Mouse (Mus musculus) adrenal gland, postnatal 25 days (tissue): Measurements from ENCODE around the gene Ryr1. TPM values are rescaled to one million over a fixed set of nuclear protein-coding genes. Genes with fewer than 3 reads are reported as not detected.
"Not testable (repeated sequence)": the region's sequence is repeated elsewhere in the genome, so short reads cannot be mapped to it uniquely, and the experiment has no call there.

Source experiments
- DNase-seq: peaks from one replicate; pipeline ENCODE4 v3.0.0; 2021; ENCODE audit warnings: mixed read lengths
- total RNA-seq: library from RNA; stranded (reverse); gene quantifications from 2 replicates; pipeline ENCODE4 v1.2.3, GENCODE M21; 2021

The Ryr1 gene
- total RNA-seq, 1 experiment from 2014 or later = 0.18 TPM

DNA sequence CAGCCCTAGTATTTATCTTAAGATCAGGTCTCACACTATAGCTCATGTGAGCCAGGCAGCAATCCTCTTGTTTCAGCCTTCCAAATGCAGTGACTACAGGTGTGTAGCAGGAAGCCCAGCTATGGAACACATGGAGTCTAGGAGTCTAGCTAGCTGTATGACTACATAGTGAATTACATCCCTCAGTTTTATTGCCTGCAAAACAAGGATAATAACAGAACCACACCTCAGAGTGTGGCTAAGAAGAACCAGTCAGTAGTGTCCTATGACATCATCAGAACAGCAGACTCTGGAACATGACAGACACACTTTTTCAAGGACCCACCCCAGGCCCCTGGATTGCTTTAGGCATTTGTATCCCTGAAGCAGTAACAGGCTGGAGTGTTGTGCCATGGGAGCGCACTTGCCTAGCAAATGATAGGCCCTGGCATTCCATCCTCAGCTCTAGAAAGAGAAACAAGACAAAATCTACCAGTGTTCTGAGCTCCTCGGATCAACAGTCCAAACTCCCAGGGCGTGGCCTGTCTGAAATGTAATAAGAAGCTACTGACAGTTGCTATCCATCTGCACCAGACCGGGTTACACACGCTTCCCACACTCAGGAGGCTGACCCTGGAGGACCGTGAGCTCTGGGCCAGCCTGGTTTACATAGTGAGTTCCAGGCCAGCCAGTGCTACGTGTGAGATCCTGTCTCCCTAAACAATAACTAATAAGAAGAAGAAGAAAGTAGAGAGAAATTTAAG, 21.8 kb upstream of the Ryr1 start:
- no peak for DNase-seq

GRCm38 (mm10) chr7:29144006-29144405, 19.0 kb upstream of the Ryr1 start:
- no peak for DNase-seq

DNA sequence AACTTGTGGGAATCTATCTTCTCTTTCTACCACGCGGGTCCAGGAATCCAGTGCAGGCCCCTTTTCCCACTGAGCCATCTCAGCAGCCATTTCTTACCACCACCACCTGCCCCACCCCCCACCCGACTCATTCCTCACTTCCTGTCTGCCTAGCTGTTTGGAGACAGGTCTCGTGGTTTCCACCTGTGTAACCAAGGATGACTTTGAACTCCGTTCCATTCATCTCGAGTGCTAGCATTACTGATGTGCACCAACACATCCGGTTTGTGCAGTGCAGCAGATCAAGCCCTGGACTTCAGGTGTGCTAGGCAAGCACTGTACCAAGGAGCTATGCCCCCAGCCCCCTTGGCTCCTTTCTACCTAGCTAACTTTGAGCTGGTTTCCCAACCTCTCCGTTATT, 16.4 kb upstream of the Ryr1 start:
- DNase-seq = no peak

DNA sequence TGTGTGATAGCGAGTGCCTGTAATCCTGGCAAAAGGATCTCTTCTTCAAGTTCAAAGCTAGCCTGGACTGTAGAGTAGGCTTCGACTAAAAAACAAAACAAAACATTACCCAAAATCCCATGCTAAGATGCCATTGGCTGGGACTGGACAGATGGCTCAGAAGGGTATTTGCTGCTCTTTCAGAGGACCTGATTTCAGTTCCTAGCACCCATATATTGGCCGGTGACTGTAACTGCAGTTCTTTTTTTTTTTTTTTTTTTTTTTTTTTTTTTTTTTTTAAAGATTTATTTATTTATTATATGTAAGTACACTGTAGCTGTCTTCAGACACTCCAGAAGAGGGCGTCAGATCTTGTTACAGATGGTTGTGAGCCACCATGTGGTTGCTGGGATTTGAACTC, 14.3 kb upstream of the Ryr1 start:
- not testable (repeated sequence) for DNase-seq

GRCm38 (mm10) chr7:29137429-29137828, 12.4 kb upstream of the Ryr1 start:
- DNase-seq = peak; percentile 42

GRCm38 (mm10) chr7:29134693-29135386, 9.9 kb upstream of the Ryr1 start, which contains the start of gene Rasgrp4:
TSS of gene Rasgrp4 (plus strand) at chr7:29134851.
- no peak for DNase-seq

GRCm38 (mm10) chr7:29134230-29134629, 9.3 kb upstream of the Ryr1 start:
- no peak for DNase-seq

GRCm38 (mm10) chr7:29128725-29129124, 3.7 kb upstream of the Ryr1 start:
- no peak for DNase-seq

DNA sequence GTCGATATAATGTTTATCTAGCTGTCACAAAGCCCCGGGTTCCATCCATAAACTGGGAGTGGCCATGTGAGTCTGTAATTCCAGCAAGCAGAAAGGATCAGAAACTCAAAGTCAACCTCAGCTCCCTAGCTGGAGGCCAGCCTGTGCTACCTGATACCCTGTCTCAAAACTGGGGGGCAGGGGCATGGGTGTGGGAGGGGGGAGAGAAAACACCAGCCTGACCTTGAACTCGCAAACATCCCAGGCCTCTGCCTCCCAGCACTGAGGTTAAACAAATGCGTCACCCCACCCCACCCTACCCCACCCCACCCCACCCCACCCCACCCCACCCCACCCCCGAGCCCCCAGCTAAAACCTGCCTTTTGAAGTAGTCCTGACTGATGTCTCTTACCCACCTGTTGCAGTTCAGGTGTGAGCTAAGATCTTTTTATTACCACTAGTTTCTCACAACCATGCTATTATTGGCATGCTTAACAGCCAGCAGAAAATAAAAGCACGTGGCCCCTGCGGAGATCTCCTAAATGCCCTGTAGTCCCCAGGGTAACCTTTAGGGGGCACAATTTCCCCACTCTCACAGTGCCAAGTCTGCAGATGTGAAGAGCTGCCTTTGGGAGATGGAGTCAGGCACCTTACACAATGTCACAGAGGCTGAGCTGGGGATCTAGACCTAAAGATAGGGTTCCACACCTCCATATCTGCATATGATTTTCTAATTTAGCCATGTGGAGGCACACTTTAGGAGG, 1.4 kb upstream of the Ryr1 start:
- DNase-seq = peak; percentile 58

DNA sequence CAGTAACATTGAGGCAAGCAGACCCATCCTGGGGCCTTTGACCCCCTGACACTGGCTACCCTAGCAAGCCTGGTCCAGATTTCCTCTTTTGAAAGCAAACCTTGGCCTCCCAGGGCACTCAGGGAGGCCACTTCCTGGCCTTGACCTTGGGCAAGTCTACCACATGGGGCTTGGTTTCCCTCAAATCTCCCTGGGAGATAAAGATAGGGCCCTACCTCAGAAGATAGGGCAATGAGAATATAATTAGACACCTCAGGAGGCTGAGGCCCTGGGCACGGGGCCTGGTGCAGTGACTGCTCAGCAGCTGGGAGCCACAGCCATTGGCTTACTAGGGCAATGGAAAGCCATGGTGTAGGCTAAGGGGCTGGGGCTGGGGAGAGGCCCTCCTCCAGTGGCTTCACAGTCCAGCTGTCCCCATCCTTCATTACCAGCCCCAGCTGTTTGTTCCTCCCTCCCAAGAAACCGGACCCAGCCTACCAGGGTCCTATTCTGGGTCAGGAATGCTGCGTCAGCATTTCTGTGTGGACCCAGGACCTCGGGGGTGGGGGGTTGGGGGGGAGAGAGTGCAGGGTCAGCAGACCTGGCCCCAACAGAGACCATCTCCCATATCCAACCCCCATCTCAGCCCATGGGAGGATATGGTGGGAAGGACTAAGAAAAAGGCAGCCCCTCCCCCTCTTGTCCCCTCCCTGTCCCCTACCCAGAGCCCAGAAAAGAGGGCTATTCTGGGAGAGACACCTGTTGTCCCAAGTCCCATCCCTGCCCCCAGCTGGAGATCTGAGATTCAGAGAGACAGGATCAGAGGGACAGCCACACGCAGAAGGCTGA, 1.2 kb downstream of the Ryr1 start:
- no peak for DNase-seq

DNA sequence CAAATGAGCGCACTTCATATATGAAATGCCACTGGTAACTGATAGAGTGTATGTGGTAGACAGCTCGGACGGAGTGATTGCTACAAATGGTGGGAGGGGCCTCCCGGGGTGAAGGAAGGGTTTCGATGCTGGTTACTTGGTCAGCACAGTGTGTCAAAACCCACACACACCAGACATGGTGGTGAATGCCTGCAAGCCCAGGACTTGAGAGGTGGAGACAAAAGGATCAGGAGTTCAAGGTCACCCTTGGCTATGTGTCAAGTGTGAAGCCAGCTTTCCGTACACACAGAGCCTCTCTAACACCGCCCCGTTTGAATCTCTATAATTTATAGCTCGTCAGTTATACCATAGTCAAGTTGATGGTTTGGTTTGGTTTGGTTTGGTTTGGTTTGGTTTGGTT, 2.2 kb downstream of the Ryr1 start:
- no peak for DNase-seq

DNA sequence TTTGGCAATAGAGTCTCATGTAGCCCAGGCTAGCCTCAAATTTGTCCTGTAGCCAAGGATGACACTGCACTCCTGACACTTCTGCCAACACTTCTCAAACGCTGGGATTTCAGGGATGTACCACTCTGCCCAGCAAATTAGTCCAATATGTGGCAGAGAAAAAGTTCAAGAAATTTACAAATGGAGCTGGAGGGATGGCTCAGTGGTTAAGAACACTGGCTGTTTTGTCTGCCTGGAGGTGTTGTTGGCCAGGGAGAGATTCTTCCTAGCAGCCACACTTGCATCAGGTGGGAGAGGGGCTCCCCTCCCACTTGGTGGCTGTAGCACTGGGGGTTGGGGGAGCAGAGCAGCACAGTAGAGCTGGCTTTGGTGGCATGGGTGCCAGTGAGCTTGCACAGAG, 5.5 kb downstream of the Ryr1 start:
- DNase-seq = no peak

GRCm38 (mm10) chr7:29118142-29118851, 6.7 kb downstream of the Ryr1 start:
- DNase-seq = no peak

DNA sequence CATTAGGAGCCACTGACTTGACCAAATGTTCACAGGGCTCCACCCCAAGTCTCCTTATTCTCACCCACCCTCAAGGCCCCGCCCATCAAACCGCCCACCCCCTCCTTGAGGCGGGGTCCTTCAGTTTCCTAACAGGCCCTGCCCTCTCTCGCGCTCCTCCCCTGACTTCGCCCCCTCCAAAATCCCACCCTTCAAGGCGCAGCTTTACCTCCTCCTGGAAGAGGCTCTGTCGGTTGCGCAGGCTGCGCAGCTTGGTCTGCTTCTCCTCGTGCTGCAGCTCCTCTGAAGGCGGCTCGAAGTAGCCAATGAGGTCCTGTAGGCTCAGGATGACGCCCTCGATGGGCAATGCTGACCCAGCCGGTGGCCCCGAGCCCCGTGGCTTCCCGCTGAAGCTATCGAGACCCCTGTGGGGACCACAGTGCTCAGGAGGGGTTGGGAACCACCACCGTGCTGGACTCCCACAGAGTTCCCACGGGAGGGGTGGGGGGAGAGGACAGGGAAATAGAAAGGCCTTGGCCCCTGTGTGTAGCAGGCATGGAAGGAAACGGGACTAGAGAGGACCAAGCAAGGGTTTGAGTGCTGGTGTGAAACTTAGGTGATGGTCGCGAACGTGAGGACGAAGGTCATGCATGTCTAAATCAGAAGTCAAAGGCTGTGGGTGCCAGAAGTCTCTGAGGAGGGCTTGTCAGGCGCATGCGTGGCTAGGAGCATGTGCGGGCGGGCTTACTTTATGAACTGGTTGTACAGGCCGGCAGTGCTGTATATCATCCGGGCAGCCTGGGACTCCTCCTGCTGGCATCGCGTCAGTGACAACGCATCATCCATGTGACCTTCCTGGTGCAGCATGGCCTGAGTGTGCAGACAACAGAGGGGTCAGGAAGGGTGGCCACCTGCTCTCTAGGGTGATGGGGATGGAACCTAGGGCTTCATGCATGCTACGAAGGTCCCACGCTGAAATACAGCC, 15.7 kb downstream of the Ryr1 start:
- peak; percentile 67 for DNase-seq

DNA sequence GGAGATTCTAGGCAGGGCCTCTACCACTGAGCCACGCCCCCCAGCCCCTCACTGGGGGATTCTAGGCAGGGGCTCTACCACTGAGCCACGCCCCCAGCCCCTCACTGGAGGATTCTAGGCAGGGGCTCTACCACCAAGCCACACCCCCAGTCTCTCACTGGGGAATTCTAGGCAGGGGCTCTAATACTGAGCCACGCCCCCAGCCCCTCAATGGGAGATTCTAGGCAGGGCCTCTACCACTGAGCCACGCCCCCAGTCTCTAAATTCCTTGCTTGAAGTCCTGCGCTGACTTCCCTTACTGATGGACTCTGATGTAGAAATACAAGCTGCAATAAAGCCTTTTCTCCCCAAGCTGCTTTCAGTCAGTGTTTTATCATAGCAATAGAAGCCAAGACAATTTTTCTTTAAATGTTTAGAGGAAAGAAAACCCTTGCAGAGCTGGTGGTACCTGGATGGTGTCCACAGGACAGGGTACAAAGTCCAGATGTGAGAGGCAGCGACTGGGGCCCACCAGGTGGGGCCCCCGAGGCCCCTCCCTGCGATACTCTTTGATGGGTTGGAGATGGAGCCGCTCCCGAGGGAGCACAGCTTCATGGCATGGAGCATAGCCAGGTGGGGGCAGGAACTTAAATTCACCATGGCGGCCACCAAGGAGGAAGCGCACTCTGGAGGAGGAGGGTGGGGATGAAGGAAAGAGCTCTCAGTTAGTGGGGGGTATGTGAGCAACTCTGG, 23.5 kb downstream of the Ryr1 start:
- DNase-seq = no peak

DNA sequence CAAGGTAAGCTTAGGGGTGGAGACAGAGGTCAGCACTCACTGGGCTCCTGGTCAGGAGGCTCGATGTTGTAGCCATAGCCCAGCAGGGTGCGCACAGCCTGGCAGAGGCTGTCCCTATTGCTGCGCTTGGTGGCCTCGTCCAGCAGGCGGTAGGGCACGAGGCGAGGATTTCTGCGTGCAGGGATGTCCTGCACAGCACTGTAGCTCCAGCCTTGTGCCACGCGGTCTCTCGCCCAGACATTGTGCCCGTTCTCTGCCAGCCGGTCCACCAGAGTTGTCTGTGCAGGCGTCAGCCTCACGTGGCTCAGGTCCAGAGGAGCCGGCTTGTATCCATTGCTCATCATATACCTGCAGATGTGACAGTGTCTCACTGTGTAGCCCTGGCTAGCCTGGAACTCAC, 27.8 kb downstream of the Ryr1 start:
- no peak for DNase-seq

DNA sequence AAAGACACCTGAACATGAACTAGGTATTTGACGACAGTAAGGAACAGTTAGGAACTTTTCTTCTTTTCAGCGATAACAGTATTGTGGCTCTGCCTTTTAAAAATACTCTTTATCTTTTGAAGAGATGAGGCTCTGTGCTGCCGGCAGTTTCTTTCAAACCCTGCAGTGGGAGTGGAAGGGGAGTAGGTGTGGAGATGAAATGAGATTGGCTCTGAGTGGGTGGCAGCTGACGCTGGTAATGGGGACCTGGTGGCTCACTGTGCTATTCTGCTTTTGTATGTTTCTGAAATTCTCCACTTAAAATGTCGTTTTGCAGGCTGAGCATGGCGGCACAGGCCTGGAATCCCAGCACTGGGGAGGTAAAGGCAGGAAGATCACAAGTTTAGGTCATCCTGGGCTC, 36.2 kb downstream of the Ryr1 start:
- no peak for DNase-seq

GRCm38 (mm10) chr7:29086902-29087301, 38.1 kb downstream of the Ryr1 start:
- no peak for DNase-seq

- no peak for DNase-seq
Measured at GRCm38 (mm10) chr7:29085981-29086380, 39.0 kb downstream of the Ryr1 start.

GRCm38 (mm10) chr7:29084411-29084810, 40.6 kb downstream of the Ryr1 start:
- DNase-seq = no peak
